Mouse (Mus musculus): ENCODE data around the gene Gnaq.
"Not testable (repeated sequence)": the region's sequence is repeated elsewhere in the genome, so short reads cannot be mapped to it uniquely, and the experiment has no call there.

Gene Gnaq

GRCm38 (mm10) chr19:16258766-16259355 lies 126.2 kb downstream of the Gnaq start:
- peak; percentile 29 for DNase-seq (ENCODE audit: low read depth, low spot score)

DNA sequence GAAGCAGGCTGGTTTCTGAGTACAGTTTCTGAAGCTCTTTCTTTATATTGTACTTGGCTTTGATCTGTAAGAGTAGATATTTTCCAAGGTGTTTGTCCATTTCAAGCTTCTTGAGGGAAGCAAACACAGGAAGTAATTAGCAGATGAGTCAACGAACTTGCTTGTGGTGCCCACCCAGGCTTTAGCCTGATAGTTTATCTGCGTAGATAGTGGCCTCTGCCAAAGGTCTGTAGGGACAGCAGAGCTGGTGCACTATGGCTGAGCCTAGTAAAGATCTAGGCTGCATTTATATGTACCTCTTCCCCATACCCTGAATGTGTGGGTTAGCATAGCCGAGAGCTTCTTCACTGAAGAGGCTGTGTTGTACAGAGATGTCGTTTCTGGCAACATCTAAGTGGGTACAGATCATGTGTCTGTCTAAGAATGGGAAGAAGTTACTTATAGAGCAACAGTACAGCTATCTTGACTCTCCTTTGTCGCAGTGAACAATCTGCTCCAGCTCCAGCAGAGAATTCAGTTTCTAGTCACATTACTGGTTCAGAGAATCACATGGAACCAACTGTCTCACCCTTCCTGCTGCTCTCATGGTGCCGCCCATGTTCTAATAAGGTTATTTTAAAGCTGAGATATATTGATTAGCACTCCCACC lies 127.3 kb downstream of the Gnaq start:
- DNase-seq (ENCODE audit: low read depth, low spot score) = no peak

- peak; percentile 73 for DNase-seq (ENCODE audit: low read depth, low spot score)
Observed at GRCm38 (mm10) chr19:16260435-16260832, 127.8 kb downstream of the Gnaq start.

GRCm38 (mm10) chr19:16260973-16261372 lies 128.3 kb downstream of the Gnaq start:
- DNase-seq (ENCODE audit: low read depth, low spot score) = no peak

DNA sequence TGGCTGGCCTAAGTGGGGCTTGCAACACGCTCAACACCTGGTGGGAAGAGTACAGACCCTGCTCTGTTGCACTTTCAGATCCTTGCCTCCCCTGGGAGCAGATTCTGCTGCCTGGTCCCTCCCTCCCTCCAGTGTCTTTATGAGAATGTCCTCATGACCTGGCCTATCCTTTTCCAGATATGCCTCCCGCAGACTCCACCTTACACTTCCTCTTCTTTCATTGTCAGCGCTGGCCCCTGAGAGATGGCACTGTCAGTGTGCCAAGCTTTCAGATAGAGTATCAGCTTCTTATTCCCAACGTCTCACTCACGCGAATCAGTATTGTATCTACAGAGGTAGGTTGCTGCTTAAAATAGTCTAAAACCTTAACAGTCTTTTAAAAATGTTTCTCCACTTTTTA lies 129.0 kb downstream of the Gnaq start:
- DNase-seq (ENCODE audit: low read depth, low spot score) = no peak

DNA sequence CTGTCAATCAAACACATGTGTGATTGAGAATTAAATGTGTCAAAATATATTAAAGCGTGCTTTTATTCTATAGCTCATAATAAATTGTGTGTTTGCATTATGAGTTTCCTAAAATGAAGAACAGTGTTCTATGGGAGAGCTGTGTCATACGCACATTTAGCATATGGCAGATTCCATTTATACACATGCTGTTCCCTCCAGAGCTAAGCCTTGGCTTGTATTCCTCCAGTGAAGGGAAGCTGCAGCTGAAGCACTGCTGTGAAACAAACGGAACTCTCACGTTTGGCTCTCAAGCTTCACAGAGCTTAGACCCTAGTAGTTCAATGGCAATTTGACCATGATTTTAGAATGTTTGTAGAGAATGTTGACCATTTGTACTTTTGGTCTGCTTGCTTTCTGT lies 129.7 kb downstream of the Gnaq start:
- no peak for DNase-seq (ENCODE audit: low read depth, low spot score)

DNA sequence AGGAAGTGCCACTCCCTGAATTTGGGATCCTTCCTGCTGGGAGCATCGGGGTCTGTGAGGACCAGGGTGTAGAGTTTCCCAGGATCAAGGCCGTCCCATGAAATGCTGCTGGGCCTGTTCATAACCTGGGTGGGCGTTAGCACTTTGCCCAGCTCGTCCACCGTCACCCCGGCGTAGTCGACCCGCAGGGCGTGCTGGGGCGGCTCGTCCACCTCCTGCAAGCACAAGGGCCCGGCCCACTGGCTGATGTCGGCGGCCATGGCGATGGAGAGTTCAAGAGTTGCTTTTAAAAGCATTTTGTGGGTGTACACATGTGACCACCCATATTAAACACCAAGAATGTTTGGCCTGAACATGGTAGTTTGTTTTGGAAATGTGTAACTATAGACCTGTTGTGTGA lies 134.7 kb downstream of the Gnaq start:
- DNase-seq (ENCODE audit: low read depth, low spot score) = not testable (repeated sequence)

DNA sequence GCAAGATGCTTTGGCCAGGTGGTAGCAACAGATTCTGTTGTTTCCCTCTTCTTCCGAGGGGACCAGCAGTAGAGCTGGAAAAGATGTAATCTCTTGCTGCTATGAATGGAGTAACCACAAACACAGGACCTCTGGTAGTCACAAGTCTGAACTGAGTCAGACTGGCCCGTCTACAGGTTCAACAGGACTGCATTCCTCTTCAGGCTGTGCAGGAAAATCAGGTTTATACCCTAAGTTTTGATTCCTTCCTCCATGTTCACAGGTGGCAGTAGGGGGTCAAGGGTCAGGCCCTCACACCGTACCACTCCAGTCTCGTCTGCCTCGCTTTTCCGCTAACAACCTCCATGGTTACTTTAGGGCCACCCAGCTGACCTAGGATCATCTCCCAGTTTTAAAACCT lies 137.6 kb downstream of the Gnaq start:
- no peak for DNase-seq (ENCODE audit: low read depth, low spot score)

GRCm38 (mm10) chr19:16271002-16271401 lies 138.4 kb downstream of the Gnaq start:
- DNase-seq (ENCODE audit: low read depth, low spot score) = no peak

GRCm38 (mm10) chr19:16273021-16273420 lies 140.4 kb downstream of the Gnaq start:
- DNase-seq (ENCODE audit: low read depth, low spot score) = no peak

DNA sequence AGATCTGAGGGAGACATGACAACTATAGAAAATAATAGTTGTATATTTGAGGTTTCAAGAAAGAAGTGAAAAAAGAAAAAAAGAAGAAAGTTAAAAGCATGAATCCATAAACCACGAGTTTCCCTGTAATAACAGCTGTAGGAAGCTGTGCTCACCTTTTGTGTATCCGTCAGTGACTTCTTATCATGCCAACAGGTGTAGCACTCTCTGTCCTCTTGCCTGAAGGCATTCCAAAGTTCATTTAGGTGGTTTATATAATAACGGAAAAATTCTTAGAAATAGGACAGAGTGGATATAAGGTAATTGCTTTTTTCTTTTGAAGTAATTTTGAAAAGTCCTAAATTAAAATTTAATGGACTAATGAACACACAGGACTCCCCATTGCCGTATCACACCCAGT lies 147.6 kb downstream of the Gnaq start:
- no peak for DNase-seq (ENCODE audit: low read depth, low spot score)

GRCm38 (mm10) chr19:16285051-16286028 lies 152.7 kb downstream of the Gnaq start:
- no peak for DNase-seq (ENCODE audit: low read depth, low spot score)

DNA sequence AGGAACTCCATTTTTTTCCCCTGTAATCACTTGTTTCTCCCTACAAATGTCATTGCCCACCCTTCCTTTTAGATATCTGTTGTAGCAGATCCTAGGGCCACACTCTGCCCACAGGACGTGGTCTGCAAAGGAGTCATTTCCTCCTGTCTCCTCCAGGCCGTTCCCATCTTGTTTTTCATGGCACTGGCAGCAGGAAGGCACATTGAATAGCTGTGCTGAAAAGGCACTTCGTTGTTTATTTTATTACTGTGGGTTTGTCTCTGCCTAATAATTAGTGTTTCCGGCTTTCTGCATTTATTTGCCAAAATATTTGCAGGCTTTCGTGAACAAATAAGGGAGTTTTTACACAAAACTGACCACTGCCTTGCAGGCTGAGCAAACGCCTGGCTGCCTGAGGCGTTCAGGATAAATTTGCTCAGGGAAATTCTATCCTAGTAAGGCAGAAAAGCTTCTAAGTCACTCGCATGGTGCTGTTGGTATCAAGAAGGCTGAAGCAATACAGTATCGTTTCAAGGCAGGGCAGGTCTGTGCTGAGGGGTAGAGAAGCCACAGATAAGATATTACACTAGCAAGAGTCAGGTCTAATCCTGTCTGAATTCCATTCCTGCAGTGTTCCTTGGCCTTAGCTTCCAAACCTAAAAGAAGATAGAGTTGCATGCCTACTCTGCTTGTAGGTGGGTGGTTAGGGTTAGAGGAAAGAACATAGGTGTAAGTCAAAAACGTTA lies 154.0 kb downstream of the Gnaq start:
- no peak for DNase-seq (ENCODE audit: low read depth, low spot score)

DNA sequence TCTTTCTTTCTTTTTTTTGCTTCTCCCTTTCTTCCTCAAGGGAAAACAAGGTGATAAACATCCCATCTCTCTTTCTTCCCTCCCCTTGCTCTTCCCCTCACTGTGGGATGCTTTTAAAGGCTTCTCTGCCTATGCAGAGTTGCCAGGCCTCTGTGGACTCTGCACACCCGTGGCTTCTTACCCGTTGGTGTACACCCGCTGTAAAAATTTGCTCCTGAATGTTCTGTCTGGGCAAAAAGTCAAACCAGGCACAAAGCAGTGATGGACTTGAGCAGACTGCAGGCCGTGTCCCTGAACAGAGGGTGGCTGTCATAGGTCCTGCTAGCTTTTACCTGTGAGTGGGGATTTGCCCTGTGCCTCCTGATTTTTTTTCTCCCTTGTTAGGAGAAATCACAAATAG lies 154.7 kb downstream of the Gnaq start:
- no peak for DNase-seq (ENCODE audit: low read depth, low spot score)

- DNase-seq (ENCODE audit: low read depth, low spot score) = no peak
Observed at GRCm38 (mm10) chr19:16287971-16288370, 155.3 kb downstream of the Gnaq start.

- no peak for DNase-seq (ENCODE audit: low read depth, low spot score)
Observed at GRCm38 (mm10) chr19:16291088-16291487, 158.5 kb downstream of the Gnaq start.

DNA sequence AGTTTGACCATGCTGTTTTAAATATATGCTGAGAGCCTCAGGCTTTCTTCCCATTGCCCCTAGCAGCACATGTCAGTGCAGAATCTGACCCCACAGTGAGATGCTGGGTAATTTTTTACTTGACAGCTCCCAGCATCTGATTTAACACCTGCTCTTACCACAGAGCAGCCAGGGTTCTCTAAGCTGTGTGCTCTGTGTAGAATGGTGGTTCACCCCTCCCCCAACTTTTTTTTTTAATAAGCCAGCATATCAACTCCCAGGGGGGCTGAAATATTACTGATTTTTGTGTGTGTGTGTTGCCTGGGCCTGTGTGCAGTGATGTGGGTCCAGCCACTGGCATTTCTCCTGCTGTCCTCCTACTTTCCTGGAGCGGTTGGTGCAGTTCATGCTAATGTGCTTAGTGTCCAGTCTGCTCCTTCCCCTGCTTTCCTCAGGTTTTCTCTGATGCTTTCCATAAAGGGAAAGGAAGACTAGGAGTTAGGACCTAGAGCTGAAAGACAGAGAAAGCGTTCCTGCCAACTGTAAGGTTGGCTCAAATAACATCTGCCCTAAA lies 159.5 kb downstream of the Gnaq start:
- no peak for DNase-seq (ENCODE audit: low read depth, low spot score)

GRCm38 (mm10) chr19:16292978-16293377 lies 160.3 kb downstream of the Gnaq start:
- no peak for DNase-seq (ENCODE audit: low read depth, low spot score)

- DNase-seq (ENCODE audit: low read depth, low spot score) = no peak
Observed at GRCm38 (mm10) chr19:16300413-16300812, 167.8 kb downstream of the Gnaq start.

DNA sequence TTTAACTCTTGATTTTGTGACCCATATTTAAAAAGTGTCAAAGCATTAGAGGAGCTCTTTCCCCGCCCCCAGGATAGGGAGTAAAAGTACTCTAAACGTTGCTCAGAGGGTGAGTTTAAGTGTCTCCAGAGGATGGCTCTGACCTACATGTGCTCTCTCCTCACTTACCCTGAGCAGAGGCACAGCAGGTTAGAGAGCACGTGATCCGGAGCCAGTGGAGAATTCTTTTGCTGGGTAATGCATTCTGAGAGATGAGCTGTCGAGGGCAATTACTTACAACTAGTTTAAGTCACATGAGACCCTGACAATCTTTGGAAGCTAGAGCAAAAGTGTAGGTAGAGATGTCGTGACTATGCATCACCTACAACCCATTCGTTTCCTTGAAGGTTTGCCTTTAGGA lies 168.7 kb downstream of the Gnaq start:
- no peak for DNase-seq (ENCODE audit: low read depth, low spot score)

DNA sequence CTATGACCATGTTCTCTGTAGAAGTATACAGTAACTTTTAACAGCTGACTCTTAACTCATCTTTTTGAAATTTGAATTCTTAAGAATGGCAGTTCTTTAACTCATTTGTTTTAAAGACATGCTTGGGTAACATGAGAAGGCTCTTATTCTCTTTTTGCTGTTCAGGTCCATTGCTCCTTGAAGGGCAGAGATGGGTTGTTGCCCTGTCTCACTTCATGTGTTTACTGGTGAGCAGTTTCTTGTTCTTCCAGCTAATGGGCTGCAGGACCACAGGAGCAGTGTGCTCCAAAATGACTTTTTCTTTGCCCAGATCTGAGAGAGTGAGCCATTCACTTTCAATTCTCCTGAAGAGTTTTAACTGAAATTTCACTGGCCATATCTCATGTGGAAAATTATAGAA lies 176.4 kb downstream of the Gnaq start:
- no peak for DNase-seq (ENCODE audit: low read depth, low spot score)
